Mouse (Mus musculus) erythroblast, embryonic 14.5 days (primary cell): ENCODE data around the gene Ttc7. TPM values are rescaled to one million over a fixed set of nuclear protein-coding genes. Genes with fewer than 3 reads are reported as not detected.

Experiments
- H3K27me3 ChIP-seq: 2 replicates; pipeline ENCODE4 v1.6.1; 2012; ENCODE audit warnings: inconsistent platforms; ENCODE audit not compliant: control insufficient read depth
- H3K36me3 ChIP-seq: 2 replicates; pipeline ENCODE4 v1.6.1; 2012; ENCODE audit warnings: mild to moderate bottlenecking, inconsistent platforms; ENCODE audit not compliant: control insufficient read depth
- H3K4me1 ChIP-seq: 2 replicates; pipeline ENCODE4 v1.6.1; 2012; ENCODE audit warnings: inconsistent platforms; ENCODE audit not compliant: control insufficient read depth
- H3K4me3 ChIP-seq: replicated peaks from 2 replicates; pipeline ENCODE3; 2012; ENCODE audit warnings: moderate library complexity, mild to moderate bottlenecking, inconsistent platforms
- H3K9me3 ChIP-seq: 2 replicates; pipeline ENCODE4 v1.6.1; 2012; ENCODE audit warnings: low read length, inconsistent platforms, mixed read lengths; ENCODE audit not compliant: control insufficient read depth
- GATA1 ChIP-seq: IDR thresholded peaks from 2 replicates; pipeline ENCODE4 v1.6.1; 2012; ENCODE audit warnings: low read length, inconsistent platforms, mixed read lengths
- TAL1 ChIP-seq: IDR thresholded peaks from 3 replicates; pipeline ENCODE4 v1.6.1; 2012; ENCODE audit warnings: low read length, inconsistent platforms, mixed read lengths
- polyA plus RNA-seq: library from polyadenylated mRNA; stranded (reverse); fragments of >175 nt; gene quantifications from 2 replicates; pipeline ENCODE4 v1.2.3, GENCODE M21; 2012

Ttc7 gene
- polyA plus RNA-seq, 1 experiment = 2.6 TPM

- peaks cover 4% of the 10 kb centered on the region for H3K4me1 ChIP-seq
- TF ChIP-seq TAL1 (no peak), GATA1 (no peak)
- no peaks in the 10 kb centered on the region for H3K9me3 ChIP-seq
- peaks cover 87% of the 10 kb centered on the region for H3K36me3 ChIP-seq
- no peaks in the 10 kb centered on the region for H3K27me3 ChIP-seq
- no peak overlapping the region for H3K4me3 ChIP-seq
These were observed 48.2 kb downstream of the Ttc7 start for GRCm38 (mm10) chr17:87330921-87331291.

GRCm38 (mm10) chr17:87331336-87332141, 48.9 kb downstream of the Ttc7 start:
- Histone ChIP-seq H3K4me3 (no peak overlapping the region), H3K4me1 (peaks cover 4% of the 10 kb centered on the region), H3K27me3 (no peaks in the 10 kb centered on the region), H3K36me3 (peaks cover 89% of the 10 kb centered on the region), H3K9me3 (no peaks in the 10 kb centered on the region)
- TF ChIP-seq TAL1 (no peak), GATA1 (no peak)

GRCm38 (mm10) chr17:87332142-87332815, 49.6 kb downstream of the Ttc7 start:
- H3K9me3 ChIP-seq = no peaks in the 10 kb centered on the region
- H3K4me1 ChIP-seq = no peaks in the 10 kb centered on the region
- no peaks in the 10 kb centered on the region for H3K27me3 ChIP-seq
- H3K4me3 ChIP-seq = no peak overlapping the region
- TF ChIP-seq GATA1 (no peak), TAL1 (no peak)
- peaks cover 89% of the 10 kb centered on the region for H3K36me3 ChIP-seq

GRCm38 (mm10) chr17:87332887-87333286, 50.2 kb downstream of the Ttc7 start:
- Histone ChIP-seq H3K4me3 (no peak overlapping the region), H3K36me3 (peaks cover 91% of the 10 kb centered on the region)

GRCm38 (mm10) chr17:87334162-87334561, 51.5 kb downstream of the Ttc7 start:
- Histone ChIP-seq H3K27me3 (no peaks in the 10 kb centered on the region), H3K4me1 (no peaks in the 10 kb centered on the region), H3K36me3 (peaks cover 92% of the 10 kb centered on the region), H3K4me3 (no peak overlapping the region), H3K9me3 (no peaks in the 10 kb centered on the region)
- TF ChIP-seq TAL1 (no peak), GATA1 (no peak)

More at GRCm38 (mm10) chr17:87332887-87333286, 50.2 kb downstream of the Ttc7 start:
- Histone ChIP-seq H3K27me3 (no peaks in the 10 kb centered on the region), H3K4me1 (no peaks in the 10 kb centered on the region), H3K9me3 (no peaks in the 10 kb centered on the region)
- TF ChIP-seq TAL1 (no peak), GATA1 (no peak)

GRCm38 (mm10) chr17:87335152-87335551, 52.5 kb downstream of the Ttc7 start:
- no peaks in the 10 kb centered on the region for H3K9me3 ChIP-seq
- TF ChIP-seq TAL1 (no peak), GATA1 (no peak)
- peaks cover 92% of the 10 kb centered on the region for H3K36me3 ChIP-seq
- no peaks in the 10 kb centered on the region for H3K4me1 ChIP-seq
- H3K27me3 ChIP-seq = no peaks in the 10 kb centered on the region
- no peak overlapping the region for H3K4me3 ChIP-seq

GRCm38 (mm10) chr17:87335727-87336126, 53.0 kb downstream of the Ttc7 start:
- Histone ChIP-seq H3K4me3 (no peak overlapping the region), H3K27me3 (no peaks in the 10 kb centered on the region), H3K4me1 (no peaks in the 10 kb centered on the region), H3K9me3 (no peaks in the 10 kb centered on the region), H3K36me3 (peaks cover 93% of the 10 kb centered on the region)
- no peak for TF ChIP-seq TAL1
- TF ChIP-seq GATA1 = no peak

- Histone ChIP-seq H3K36me3 (peaks cover 97% of the 10 kb centered on the region), H3K27me3 (no peaks in the 10 kb centered on the region), H3K4me1 (no peaks in the 10 kb centered on the region), H3K4me3 (no peak overlapping the region), H3K9me3 (no peaks in the 10 kb centered on the region)
- TF ChIP-seq GATA1 = no peak
These were observed 54.2 kb downstream of the Ttc7 start for GRCm38 (mm10) chr17:87336910-87337309.

GRCm38 (mm10) chr17:87337683-87338082, 55.0 kb downstream of the Ttc7 start:
- TF ChIP-seq TAL1 = no peak
- no peak for TF ChIP-seq GATA1
- no peak overlapping the region for H3K4me3 ChIP-seq
- H3K9me3 ChIP-seq = no peaks in the 10 kb centered on the region
- no peaks in the 10 kb centered on the region for H3K27me3 ChIP-seq
- peaks cover 97% of the 10 kb centered on the region for H3K36me3 ChIP-seq
- no peaks in the 10 kb centered on the region for H3K4me1 ChIP-seq
